Mouse (Mus musculus) inflammation-experienced regulatory T-cells, adult 6 months (primary cell): ENCODE data around the gene Med4. TPM values are rescaled to one million over a fixed set of nuclear protein-coding genes. Genes with fewer than 3 reads are reported as not detected.

ENCODE experiments used
- ATAC-seq: one replicate; pipeline ENCODE4 v1.8.0; 2017
- polyA plus RNA-seq, 3 experiments: library from polyadenylated mRNA; unstranded; fragments of 100-300 nt; shearing (Covaris generic); gene quantifications; one replicate each; pipeline ENCODE4 v1.2.1; 2017

Med4 gene
- 10 to 100 TPM; 63.4 to 81.8 (median 74.8) TPM for polyA plus RNA-seq

- peak; percentile 84 for ATAC-seq
These were observed at the start of gene Med4 for GRCm38 (mm10) chr14:73509765-73510423. Gene Med4, plus strand, starts transcription at chr14:73510025.

GRCm38 (mm10) chr14:73460514-73461134 lies 49.2 kb upstream of the Med4 start:
- ATAC-seq = no peak

GRCm38 (mm10) chr14:73462211-73462610 lies 47.6 kb upstream of the Med4 start:
- ATAC-seq = no peak

DNA sequence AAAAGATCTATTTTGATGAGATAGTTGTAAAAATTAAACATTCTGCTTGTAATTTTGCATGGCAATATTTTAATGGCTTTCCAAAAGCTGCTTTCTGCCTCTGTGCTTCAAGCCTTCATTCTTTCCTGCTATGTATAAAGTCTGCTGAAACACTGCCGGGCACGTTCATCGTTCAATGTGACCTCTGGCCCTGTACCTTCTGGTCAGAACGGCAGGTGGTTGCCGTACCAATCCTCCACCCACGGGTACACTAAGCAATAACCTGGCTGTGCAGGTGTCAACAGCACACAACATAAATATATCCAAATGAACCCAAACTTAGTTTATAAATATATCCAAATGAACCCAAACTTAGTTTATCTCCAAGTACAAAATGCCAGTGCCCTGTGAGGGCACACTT lies 42.1 kb upstream of the Med4 start:
- ATAC-seq = no peak

GRCm38 (mm10) chr14:73469506-73469905 lies 40.3 kb upstream of the Med4 start:
- no peak for ATAC-seq

DNA sequence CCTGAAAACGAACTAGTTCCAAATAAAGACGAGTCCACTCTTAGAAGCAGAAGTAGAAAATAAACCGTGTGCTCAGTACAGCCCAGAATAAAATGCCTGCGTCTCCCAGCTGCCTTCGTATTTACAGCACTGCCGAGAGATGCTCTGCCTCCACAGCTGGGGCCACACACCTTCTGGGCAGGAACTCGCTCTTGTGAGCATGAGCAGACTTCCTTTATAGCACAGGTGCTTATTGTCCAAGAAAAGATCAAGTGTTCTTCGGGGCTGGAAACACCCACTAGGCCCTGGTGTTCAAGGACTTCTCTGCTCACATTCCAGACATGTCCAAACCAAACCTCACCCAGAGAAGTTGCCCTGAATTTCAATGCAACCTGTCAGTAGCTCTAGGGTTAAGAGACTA lies 39.2 kb upstream of the Med4 start:
- no peak for ATAC-seq

DNA sequence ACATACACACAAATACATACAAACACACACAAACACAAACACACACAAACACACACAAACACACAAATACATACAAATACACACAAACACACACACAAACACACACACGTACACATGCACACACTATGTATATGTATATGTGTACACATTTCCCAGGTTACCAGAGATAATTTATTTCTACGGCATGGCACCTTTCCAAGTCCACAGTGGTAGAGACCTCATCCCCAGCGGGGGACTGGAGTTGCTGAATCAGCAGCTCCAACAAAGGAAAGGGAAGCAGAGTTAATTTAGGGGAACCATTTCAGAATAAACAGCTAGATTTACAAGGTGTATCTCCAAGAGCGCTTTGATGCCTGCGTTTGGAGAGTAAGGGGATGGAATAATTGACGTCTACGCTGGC lies 37.6 kb upstream of the Med4 start:
- ATAC-seq = no peak

- ATAC-seq = no peak
These were observed 36.0 kb upstream of the Med4 start for GRCm38 (mm10) chr14:73473670-73474460.

GRCm38 (mm10) chr14:73474636-73475093 lies 35.2 kb upstream of the Med4 start:
- peak; percentile 86 for ATAC-seq

GRCm38 (mm10) chr14:73475506-73475905 lies 34.3 kb upstream of the Med4 start:
- ATAC-seq = no peak

DNA sequence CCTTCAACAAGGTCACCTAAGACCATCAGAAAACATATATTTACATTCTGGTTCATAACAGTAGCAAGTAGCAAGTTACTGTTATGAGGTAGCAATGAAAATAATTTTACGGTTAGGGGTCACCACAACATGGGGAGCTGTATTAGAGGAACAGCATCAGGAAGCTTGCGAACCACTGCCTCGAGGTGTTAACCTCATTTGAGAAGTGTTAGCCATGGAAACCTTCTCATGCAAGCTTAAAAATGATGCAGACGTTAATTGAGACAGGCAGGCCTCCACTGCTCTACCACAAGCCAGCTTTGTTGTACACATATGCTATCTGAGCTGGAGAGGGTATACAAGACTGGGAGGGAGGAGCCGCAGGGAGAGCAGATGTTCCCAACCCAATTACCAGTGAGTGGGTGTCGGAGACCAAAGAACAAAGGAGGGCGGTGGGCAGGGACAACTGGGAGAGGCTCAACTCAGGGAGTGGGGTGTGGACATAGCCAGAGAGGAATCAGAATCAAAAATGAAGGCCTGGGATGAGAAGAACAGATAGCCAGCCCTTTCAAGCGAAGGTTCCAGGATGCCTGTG lies 33.4 kb upstream of the Med4 start:
- no peak for ATAC-seq

DNA sequence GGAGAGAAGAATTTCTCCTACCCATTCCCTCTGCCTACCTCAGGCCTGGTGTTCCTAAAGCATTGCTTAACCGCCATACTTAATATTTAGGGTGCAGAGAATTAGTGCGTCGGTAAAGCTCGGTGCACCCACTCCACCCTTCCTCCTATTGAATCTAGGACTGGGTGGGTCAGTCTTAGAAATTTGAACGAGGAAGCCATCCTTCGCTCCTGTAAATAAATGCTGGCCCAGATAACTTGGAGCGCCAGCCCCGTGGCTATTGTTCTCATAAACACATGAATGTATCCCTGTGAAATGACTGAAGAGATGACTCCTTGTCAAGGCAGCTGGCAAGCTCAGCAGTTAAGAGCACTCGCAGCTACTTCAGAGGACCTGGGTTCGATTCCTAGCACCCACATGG lies 32.7 kb upstream of the Med4 start:
- ATAC-seq = no peak

DNA sequence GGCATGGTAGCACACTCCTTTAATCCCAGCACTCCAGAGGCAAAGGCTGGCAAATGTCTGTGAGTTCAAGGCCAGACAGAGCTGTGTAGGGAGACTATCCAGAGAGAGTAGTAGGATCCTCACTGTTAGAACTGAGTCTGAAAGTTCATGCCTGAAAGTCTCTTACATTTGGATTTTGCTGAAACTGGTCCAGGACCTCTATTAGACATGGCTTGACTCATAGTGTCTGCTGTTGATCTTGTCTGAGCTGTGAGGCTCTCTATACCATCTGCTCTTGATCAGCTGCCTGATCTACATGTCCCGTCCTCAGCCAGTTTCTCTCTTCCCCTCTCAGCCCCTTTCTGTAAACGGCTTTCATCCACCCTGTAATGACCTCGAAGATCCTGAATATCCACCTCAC lies 31.5 kb upstream of the Med4 start:
- no peak for ATAC-seq

DNA sequence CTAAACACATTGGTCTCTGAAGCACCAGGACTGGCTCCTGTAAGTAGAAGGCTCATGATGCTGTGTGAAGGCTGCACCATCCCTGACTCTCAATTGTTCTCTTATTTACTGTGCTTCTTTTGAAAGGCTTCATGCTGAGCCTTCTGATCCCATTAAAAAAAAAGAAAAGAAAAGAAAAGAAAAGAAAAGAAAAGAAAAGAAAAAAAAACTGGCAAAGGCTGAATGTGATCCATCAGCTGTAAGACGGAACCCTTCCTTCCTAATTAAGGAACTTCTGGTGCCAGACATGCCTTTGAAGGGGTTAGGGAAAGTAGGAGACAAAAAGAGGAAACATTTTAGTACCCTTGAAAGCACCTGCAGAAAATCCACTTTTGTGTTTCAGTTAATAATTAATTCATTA lies 30.1 kb upstream of the Med4 start:
- no peak for ATAC-seq

- no peak for ATAC-seq
These were observed 26.2 kb upstream of the Med4 start for GRCm38 (mm10) chr14:73483516-73484229.

DNA sequence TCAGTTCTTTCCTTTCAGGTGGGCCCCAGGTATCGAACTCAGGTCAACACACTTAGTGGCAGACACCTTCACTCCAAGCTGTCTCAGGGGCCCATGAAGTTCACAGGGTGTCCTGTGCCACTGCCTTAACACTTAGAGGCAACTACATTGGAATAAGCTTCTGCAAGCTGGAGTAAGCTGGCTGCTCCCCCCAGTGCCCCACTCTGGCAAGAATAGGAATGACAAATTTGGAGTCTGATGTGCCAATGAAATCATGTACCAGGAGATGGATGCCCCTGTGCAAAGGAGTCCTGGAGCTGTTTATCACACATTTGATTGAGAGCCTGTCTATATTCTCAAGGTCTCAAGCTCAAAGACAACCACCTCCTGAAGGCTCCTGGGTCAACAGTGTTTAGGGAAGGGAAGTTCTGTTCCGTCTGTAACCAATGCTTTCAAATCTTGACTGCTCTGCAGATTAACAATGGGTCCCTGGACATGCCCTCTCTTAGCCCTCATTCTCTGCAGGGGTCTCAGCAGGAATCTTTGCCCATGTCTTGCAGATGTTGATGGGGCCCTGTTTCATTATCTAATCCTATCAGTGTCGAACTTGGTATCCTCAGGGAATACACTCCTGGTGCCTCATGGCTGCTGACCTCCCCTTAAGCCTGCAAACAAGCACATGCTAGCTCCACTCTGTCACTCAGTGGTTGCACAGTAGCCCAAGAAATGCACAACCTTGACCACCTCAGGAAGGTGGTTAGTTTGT lies 25.3 kb upstream of the Med4 start:
- ATAC-seq = no peak

DNA sequence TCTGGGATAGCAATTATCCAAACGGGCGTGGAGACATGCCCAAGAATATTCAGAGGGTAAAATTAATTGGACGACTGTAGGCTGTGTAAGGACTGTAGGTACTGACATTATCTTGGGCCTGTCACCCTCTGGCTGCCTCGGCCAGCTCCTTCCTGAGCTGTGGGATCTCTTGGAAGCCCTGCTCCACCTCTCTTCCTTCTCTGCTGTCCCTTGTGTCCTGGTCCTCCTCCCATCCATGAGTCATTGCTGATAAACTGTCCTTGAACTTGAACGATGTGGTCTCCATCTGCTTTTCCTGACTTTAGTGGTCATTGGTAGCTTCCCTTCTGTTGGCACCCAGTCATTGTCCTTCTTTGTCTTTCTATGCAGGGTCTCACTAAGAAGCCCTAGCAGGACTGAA lies 23.2 kb upstream of the Med4 start:
- no peak for ATAC-seq

GRCm38 (mm10) chr14:73493356-73493755 lies 16.5 kb upstream of the Med4 start:
- no peak for ATAC-seq

DNA sequence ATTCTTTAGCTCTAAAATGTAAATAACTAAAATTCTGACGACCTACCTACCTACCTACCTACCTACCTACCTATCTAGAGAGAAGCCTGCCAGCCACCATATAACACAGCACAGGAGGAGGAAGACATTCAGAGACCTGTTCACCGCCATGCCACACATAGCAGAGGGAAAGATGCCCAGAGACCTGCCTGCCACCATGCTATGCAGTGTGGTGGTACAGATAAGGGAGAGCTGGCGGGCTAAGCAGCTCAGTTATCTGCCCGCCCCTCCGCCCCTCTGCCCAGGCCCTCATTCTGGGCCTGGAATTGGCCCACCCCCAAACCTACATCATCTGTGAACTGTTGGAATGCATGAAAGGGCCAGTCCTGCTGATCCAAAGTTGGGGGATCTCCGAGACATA lies 15.7 kb upstream of the Med4 start:
- ATAC-seq = no peak

DNA sequence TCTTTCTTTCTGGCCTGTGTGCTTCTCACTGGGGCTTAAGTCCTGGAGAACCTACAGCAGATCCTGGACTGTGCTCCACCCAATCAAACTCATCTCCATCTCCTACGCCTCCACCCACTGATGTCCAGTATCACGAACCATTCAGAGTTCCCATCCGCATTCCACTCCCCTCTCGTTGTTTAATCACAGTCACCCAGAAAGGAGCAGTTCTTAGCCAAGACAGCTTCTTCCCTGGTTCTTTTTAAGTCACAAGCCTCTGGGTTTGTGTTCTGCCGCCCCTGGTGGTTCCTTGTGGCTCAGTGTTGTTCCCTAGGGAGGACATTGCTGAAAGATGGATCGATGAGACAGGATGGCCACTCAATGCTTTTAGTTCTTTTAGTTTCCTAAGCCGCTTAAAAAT lies 14.1 kb upstream of the Med4 start:
- ATAC-seq = no peak

DNA sequence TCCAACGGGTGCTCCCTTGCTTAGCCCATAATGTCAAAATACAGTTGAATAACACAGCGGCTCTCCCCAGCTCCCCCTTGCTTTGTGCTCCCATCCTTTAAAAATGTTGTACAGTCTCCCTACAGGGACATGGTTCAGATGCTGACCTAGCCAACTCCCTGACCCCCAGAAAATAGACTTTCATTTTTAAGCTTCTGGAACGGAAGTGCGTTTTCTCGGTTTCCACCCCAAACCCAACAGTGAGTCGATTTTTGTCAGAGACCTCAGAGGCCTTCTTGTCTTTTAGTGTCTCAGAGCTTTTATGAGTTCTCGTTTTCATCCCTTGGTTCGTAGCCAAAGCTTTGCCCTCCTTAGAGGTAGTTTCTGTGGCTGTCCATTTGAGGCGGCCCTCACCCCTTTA lies 8.5 kb upstream of the Med4 start:
- ATAC-seq = no peak

- no peak for ATAC-seq
These were observed 8.1 kb upstream of the Med4 start for GRCm38 (mm10) chr14:73501721-73502120.
